Mouse (Mus musculus): ENCODE measurements around the gene Myo3b.

GRCm38 (mm10) chr2:70094446-70094845 is 55.5 kb downstream of the Myo3b start:
- TF ChIP-seq CTCF (IDR thresholded peaks at IDR 0.05; ENCODE audit: control insufficient read depth, insufficient read depth, insufficient replicate concordance, low read depth, low read length) (no peak), POLR2A (IDR thresholded peaks at IDR 0.05; ENCODE audit: control insufficient read depth, low read depth, low read length) (no peak)
